Mouse (Mus musculus) megakaryocyte, embryonic 14.5 days (primary cell): Measurements from ENCODE around the gene Olfr248. TPM values are rescaled to one million over a fixed set of nuclear protein-coding genes. Genes with fewer than 3 reads are reported as not detected.
"Not testable (repeated sequence)": the region's sequence is repeated elsewhere in the genome, so short reads cannot be mapped to it uniquely, and the experiment has no call there.

Experiments used
- H3K27me3 ChIP-seq: replicated peaks from 2 replicates; pipeline ENCODE3; 2012; ENCODE audit warnings: inconsistent platforms
- H3K36me3 ChIP-seq: replicated peaks from 2 replicates; pipeline ENCODE3; 2012; ENCODE audit warnings: low read length, inconsistent platforms, mixed read lengths
- H3K4me1 ChIP-seq: 2 replicates; pipeline ENCODE4 v1.6.1; 2012; ENCODE audit warnings: inconsistent platforms
- H3K4me3 ChIP-seq: replicated peaks from 2 replicates; pipeline ENCODE3; 2012; ENCODE audit warnings: moderate library complexity, mild to moderate bottlenecking, inconsistent platforms
- H3K9me3 ChIP-seq: 2 replicates; pipeline ENCODE4 v1.6.1; 2012; ENCODE audit warnings: inconsistent platforms
- FLI1 ChIP-seq: IDR thresholded peaks from 2 replicates; pipeline ENCODE4 v1.6.1; 2012; ENCODE audit warnings: low read length, inconsistent platforms, mixed read lengths
- GATA1 ChIP-seq: IDR thresholded peaks from 3 replicates; pipeline ENCODE4 v1.6.1; 2012; ENCODE audit warnings: mixed read lengths, low read length, inconsistent platforms, borderline replicate concordance
- polyA plus RNA-seq: library from polyadenylated mRNA; stranded (reverse); fragments of >175 nt; gene quantifications from 2 replicates; pipeline ENCODE4 v1.2.3, GENCODE M21; 2012; ENCODE audit warnings: low replicate concordance; ENCODE audit not compliant: insufficient read depth

Olfr248 gene
- polyA plus RNA-seq, result not detected in 2 replicates

- no peaks in the 10 kb centered on the region for H3K36me3 ChIP-seq
- H3K4me3 ChIP-seq, result no peak within 1 kb of the TSS
- H3K27me3 ChIP-seq, result no peaks in the 10 kb centered on the region
- no peaks in the 10 kb centered on the region; the same call in 1 of the 2 replicates for H3K4me1 ChIP-seq
- H3K9me3 ChIP-seq, result no peaks in the 10 kb centered on the region
- TF ChIP-seq FLI1 (no peak), GATA1 (no peak)
These were observed at the start of gene Olfr248 for GRCm38 (mm10) chr1:174390746-174391145. TSS of gene Olfr248 (plus strand) at chr1:174391046.

DNA sequence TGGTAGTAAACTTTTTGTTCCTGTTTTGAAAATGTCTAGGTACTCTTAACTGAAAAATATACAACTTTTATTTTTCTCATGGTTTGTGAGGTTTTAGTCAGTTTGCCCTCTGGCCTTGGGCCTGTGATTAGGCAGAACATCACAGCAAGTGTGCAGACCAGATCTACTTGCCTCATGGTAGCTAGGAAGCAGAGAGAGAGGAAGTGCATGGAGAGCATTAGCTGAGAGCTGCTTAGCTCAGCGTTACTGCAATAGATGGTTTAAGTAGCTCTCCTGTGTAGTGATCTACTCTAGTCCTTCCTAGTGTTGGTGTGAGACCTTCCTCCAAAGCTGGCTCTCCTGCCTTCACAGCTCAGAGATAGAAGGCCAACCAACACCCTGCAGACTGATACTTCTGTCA is 37.2 kb upstream of the Olfr248 start:
- H3K27me3 ChIP-seq, H3K36me3 ChIP-seq, H3K4me3 ChIP-seq, H3K9me3 ChIP-seq: not testable (repeated sequence)
- H3K4me1 ChIP-seq, result peaks cover 12% of the 10 kb centered on the region; the same call in 1 of the 2 replicates

- peaks cover 3% of the 10 kb centered on the region for H3K36me3 ChIP-seq
- H3K27me3 ChIP-seq, result no peaks in the 10 kb centered on the region
- H3K9me3 ChIP-seq, result no peaks in the 10 kb centered on the region
- no peak for TF ChIP-seq GATA1
- TF ChIP-seq FLI1, result no peak
- peaks cover 12% of the 10 kb centered on the region; the same call in 1 of the 2 replicates for H3K4me1 ChIP-seq
- H3K4me3 ChIP-seq, result no peak overlapping the region
These were observed 36.2 kb upstream of the Olfr248 start for GRCm38 (mm10) chr1:174354640-174355039.

- Histone ChIP-seq H3K27me3 (no peaks in the 10 kb centered on the region), H3K4me3 (no peak within 1 kb of the TSS), H3K9me3 (no peaks in the 10 kb centered on the region), H3K4me1 (peaks cover 9% of the 10 kb centered on the region; the same call in 1 of the 2 replicates), H3K36me3 (no peaks in the 10 kb centered on the region)
- no peak for TF ChIP-seq GATA1
These were observed 25.9 kb upstream of the Olfr248 start, which contains the start of gene Olfr417 for GRCm38 (mm10) chr1:174364882-174365451. TSS of gene Olfr417 (plus strand) at chr1:174365122.

DNA sequence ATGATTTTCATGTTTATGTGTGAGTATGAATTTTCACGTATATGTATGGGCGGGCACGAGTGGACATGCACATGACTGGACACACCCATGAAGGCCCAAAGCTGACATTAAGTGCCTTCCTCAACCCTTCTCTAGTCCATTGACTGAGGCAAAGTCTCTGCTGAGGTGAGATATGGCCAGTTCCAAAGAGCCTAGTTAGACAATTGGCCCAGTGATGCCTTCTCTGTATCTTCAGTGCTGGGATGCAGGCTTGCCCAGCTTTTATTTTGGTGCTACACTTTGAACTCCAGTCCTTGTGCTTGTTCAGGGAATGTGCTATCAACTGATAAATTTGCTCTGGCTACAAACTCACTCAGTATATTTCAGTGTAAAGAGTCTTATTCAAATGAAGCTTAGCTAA is 17.0 kb upstream of the Olfr248 start:
- Histone ChIP-seq H3K27me3 (no peaks in the 10 kb centered on the region), H3K36me3 (no peaks in the 10 kb centered on the region), H3K9me3 (no peaks in the 10 kb centered on the region), H3K4me3 (no peak overlapping the region), H3K4me1 (peaks cover 7% of the 10 kb centered on the region; the same call in 1 of the 2 replicates)
- TF ChIP-seq FLI1 (no peak), GATA1 (no peak)

DNA sequence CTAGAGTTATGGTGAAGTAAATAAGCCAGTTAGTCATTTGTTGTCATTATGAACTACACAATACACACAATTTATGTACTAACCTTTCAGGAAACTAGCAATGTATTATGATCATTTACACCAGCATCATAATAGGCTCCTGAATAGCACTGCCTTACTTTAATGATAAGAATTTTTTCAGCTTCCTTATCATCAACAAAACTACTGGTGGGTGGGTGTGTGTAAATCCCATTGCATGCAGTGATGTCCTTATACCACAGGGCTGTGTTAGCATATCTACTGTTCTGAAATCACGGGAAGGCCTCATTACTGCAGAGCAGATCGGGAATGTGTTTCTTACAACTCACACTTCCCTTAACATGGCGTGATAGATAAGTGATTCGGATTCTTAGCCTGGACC is 32.1 kb downstream of the Olfr248 start:
- TF ChIP-seq FLI1 (no peak), GATA1 (no peak)
- peaks cover 4% of the 10 kb centered on the region; the same call in 1 of the 2 replicates for H3K4me1 ChIP-seq
- H3K36me3 ChIP-seq, result no peaks in the 10 kb centered on the region
- no peaks in the 10 kb centered on the region for H3K27me3 ChIP-seq
- H3K9me3 ChIP-seq, result no peaks in the 10 kb centered on the region
- H3K4me3 ChIP-seq, result no peak overlapping the region

DNA sequence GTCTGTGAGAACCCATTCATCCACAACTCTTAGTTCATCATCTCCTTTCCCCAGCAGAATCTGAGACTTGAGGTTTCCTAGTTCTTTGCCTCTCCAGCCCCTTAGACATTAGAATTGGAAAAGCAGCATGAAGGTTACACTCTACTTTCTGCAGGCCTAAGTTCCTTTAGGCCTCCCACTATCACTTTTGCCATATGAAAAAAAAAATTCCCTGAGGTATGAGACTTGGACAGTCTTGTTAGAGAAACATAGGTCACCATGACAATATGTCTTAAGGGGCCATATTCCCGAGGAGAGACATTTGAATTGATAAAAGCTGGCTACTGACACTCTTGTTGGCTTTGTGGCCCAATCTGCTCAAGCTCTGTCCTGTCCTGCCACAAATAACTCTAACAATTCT is 32.9 kb downstream of the Olfr248 start, which contains the start of gene Olfr414:
Gene Olfr414 (plus strand): TSS at position 301 of the 400 bp plus-strand sequence.
- H3K27me3 ChIP-seq, result no peaks in the 10 kb centered on the region
- no peaks in the 10 kb centered on the region for H3K36me3 ChIP-seq
- no peaks in the 10 kb centered on the region for H3K9me3 ChIP-seq
- TF ChIP-seq FLI1 (no peak), GATA1 (no peak)
- no peak within 1 kb of the TSS for H3K4me3 ChIP-seq
- H3K4me1 ChIP-seq, result peaks cover 4% of the 10 kb centered on the region; the same call in 1 of the 2 replicates

DNA sequence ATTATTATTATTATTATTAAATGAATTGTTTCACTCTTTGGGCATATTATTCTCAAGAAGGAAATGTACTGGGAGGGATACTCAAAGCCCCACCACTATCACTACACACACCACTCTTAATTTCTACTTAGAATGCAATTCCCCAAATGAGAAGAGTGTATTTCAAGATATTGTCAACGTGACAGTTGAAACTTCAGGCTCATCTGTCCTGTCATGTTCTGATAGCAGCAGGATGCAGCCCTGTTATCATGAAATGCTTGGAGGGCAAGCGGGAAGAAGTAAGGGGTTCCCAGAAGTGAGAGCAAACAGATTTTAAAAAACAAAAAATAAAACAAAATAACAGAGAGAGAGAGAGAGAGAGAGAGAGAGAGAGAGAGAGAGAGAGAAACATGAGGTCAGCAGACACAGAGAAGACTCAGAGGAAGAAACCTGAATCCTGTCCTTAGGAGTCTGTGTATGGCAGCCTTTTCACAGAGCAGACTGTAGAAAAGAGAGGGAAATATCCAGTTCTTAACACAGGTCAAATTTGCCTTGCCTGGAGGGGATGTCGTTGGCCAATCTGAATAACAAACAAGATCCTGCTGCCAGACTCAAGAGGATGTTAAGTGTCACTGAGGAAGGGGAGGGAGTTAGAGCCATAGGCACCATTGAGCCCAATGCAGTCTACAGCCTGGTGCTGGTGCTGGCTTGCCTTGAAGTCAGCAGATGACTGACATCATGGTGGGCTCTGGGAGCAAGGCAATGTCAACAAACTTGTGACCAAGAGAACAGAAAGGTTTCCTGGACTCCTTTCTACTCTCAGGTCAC is 35.5 kb downstream of the Olfr248 start:
- Histone ChIP-seq H3K27me3 (no peaks in the 10 kb centered on the region), H3K9me3 (no peaks in the 10 kb centered on the region), H3K36me3 (no peaks in the 10 kb centered on the region), H3K4me3 (peak overlapping the region; percentile 62), H3K4me1 (peaks cover 4% of the 10 kb centered on the region; the same call in 1 of the 2 replicates)
- TF ChIP-seq FLI1, result no peak
- no peak for TF ChIP-seq GATA1

DNA sequence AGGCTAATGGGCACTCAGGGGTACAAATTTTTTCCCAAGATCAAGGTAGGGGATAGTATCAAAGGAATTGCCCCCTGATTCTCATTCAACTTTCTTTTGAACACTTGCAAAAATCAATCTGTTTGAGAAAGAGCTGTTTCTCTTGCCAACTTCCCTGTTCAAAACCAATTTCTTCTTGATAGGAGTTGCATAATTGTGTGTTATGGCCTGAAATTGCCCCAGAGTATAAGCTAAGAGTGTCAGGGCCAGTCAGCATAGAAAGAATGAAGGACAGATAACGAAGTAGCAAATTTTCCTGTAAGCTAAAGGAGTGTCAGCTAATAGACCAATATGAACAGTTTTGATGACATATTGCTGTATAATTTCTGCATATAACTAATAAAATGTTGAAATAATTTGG is 36.6 kb downstream of the Olfr248 start:
- no peak overlapping the region for H3K4me3 ChIP-seq
- H3K9me3 ChIP-seq, result no peaks in the 10 kb centered on the region
- no peaks in the 10 kb centered on the region for H3K27me3 ChIP-seq
- TF ChIP-seq FLI1, result no peak
- TF ChIP-seq GATA1, result no peak
- H3K36me3 ChIP-seq, result no peaks in the 10 kb centered on the region
- peaks cover 4% of the 10 kb centered on the region; the same call in 1 of the 2 replicates for H3K4me1 ChIP-seq

- Histone ChIP-seq H3K27me3 (no peaks in the 10 kb centered on the region), H3K4me3 (no peak overlapping the region), H3K9me3 (no peaks in the 10 kb centered on the region), H3K4me1 (peaks cover 4% of the 10 kb centered on the region; the same call in 1 of the 2 replicates), H3K36me3 (no peaks in the 10 kb centered on the region)
- TF ChIP-seq FLI1 (no peak), GATA1 (no peak)
These were observed 37.6 kb downstream of the Olfr248 start for GRCm38 (mm10) chr1:174428407-174428806.
